Mouse (Mus musculus) adrenal gland, adult (tissue): ENCODE results near the gene Dhx58.
"Not testable (repeated sequence)": the region's sequence is repeated elsewhere in the genome, so short reads cannot be mapped to it uniquely, and the experiment has no call there.

Experiments used
- DNase-seq, 2 experiments: peaks; one replicate each; pipeline ENCODE4 v3.0.0; 2022 to 2023; ENCODE audit warnings: low spot score in 1 of 2; ENCODE audit not compliant: inconsistent age in 2 of 2

Gene Dhx58

GRCm38 (mm10) chr11:100702081-100702851, 1.8 kb downstream of the Dhx58 start:
- DNase-seq: peak; percentile 81 to 93

GRCm38 (mm10) chr11:100701301-100701700, 2.8 kb downstream of the Dhx58 start:
- peak; percentile 90 to 95 for DNase-seq

- no peak for DNase-seq
These were observed 3.4 kb downstream of the Dhx58 start for GRCm38 (mm10) chr11:100700710-100701109.

GRCm38 (mm10) chr11:100697921-100698320, 6.2 kb downstream of the Dhx58 start:
- DNase-seq: peak; percentile 84 to 89

- peak; percentile 78 to 94 for DNase-seq
These were observed 9.1 kb downstream of the Dhx58 start for GRCm38 (mm10) chr11:100694926-100695325.

- DNase-seq: peak in 1 of 2 experiments; percentile 37
These were observed 10.9 kb downstream of the Dhx58 start for GRCm38 (mm10) chr11:100693154-100693553.

GRCm38 (mm10) chr11:100692164-100692616, 11.9 kb downstream of the Dhx58 start, which contains the start of gene Zfp385c:
Zfp385c (minus strand) TSS chr11:100692455.
- peak in 1 of 2 experiments; percentile 57 for DNase-seq

- DNase-seq: no peak
These were observed 13.7 kb downstream of the Dhx58 start for GRCm38 (mm10) chr11:100690389-100690788.

GRCm38 (mm10) chr11:100688443-100688842, 15.6 kb downstream of the Dhx58 start:
- no peak for DNase-seq

GRCm38 (mm10) chr11:100687265-100687664, 16.8 kb downstream of the Dhx58 start:
- DNase-seq: no peak

GRCm38 (mm10) chr11:100685371-100685770, 18.7 kb downstream of the Dhx58 start:
- no peak for DNase-seq

- no peak for DNase-seq
These were observed 20.0 kb downstream of the Dhx58 start for GRCm38 (mm10) chr11:100684084-100684483.

- no peak for DNase-seq
These were observed 21.5 kb downstream of the Dhx58 start for GRCm38 (mm10) chr11:100682526-100682925.

GRCm38 (mm10) chr11:100681826-100682225, 22.2 kb downstream of the Dhx58 start:
- no peak for DNase-seq

GRCm38 (mm10) chr11:100677810-100678209, 26.3 kb downstream of the Dhx58 start:
- DNase-seq: no peak

GRCm38 (mm10) chr11:100673169-100673568, 30.9 kb downstream of the Dhx58 start:
- peak; percentile 66 to 81 for DNase-seq

- DNase-seq: no peak
These were observed 32.1 kb downstream of the Dhx58 start for GRCm38 (mm10) chr11:100671956-100672355.

GRCm38 (mm10) chr11:100671049-100671448, 33.0 kb downstream of the Dhx58 start:
- no peak for DNase-seq

GRCm38 (mm10) chr11:100659806-100660205, 44.3 kb downstream of the Dhx58 start:
- DNase-seq: peak; percentile 23 to 74

- no peak for DNase-seq
These were observed 47.6 kb downstream of the Dhx58 start for GRCm38 (mm10) chr11:100656458-100656857.

GRCm38 (mm10) chr11:100655589-100655988, 48.5 kb downstream of the Dhx58 start:
- not testable (repeated sequence) for DNase-seq

GRCm38 (mm10) chr11:100651748-100652147, 52.3 kb downstream of the Dhx58 start:
- peak; percentile 82 to 92 for DNase-seq

- no peak for DNase-seq
These were observed 52.9 kb downstream of the Dhx58 start for GRCm38 (mm10) chr11:100651205-100651604.
